Mouse (Mus musculus) hindbrain, embryonic 16.5 days (tissue): ENCODE data around the gene Apc2. TPM values are rescaled to one million over a fixed set of nuclear protein-coding genes. Genes with fewer than 3 reads are reported as not detected.
"Not testable (repeated sequence)": the region's sequence is repeated elsewhere in the genome, so short reads cannot be mapped to it uniquely, and the experiment has no call there.

Source experiments
- ATAC-seq: fragments of 200-750 bp; cut with Nextera tagmentation; 2 replicates; pipeline ENCODE4 v1.8.0; 2017; ENCODE audit warnings: moderate TSS enrichment, moderate library complexity
- H3K27ac ChIP-seq: fragments of 300-500 bp; sonication (generic); 2 replicates; pipeline ENCODE4 v1.5.1; 2014; ENCODE audit warnings: low read depth, mild to moderate bottlenecking, control low read depth, low read length, moderate library complexity
- H3K27me3 ChIP-seq: fragments of 300-500 bp; sonication (generic); replicated peaks from 2 replicates; pipeline ENCODE4 v1.6.1; 2014; ENCODE audit warnings: low read length; ENCODE audit not compliant: control insufficient read depth, insufficient read depth
- H3K36me3 ChIP-seq: fragments of 300-500 bp; sonication (generic); 2 replicates; pipeline ENCODE4 v1.6.1; 2014; ENCODE audit warnings: mild to moderate bottlenecking, low read length, moderate library complexity, mixed read lengths; ENCODE audit not compliant: control insufficient read depth, insufficient read depth
- H3K4me1 ChIP-seq: fragments of 300-500 bp; sonication (generic); 2 replicates; pipeline ENCODE4 v1.6.1; 2014; ENCODE audit warnings: low read depth, low read length; ENCODE audit not compliant: control insufficient read depth, insufficient read depth
- H3K4me2 ChIP-seq: fragments of 300-500 bp; sonication (generic); 2 replicates; pipeline ENCODE4 v1.6.1; 2014; ENCODE audit warnings: mild to moderate bottlenecking, low read length, control low read depth, moderate library complexity
- H3K4me3 ChIP-seq: fragments of 300-500 bp; sonication (generic); 2 replicates; pipeline ENCODE4 v1.5.1; 2014; ENCODE audit warnings: mild to moderate bottlenecking, low read length, control low read depth, moderate library complexity
- H3K9ac ChIP-seq: fragments of 300-500 bp; sonication (generic); 2 replicates; pipeline ENCODE4 v1.6.1; 2014; ENCODE audit warnings: low read depth, mild to moderate bottlenecking, control low read depth, low read length, moderate library complexity
- H3K9me3 ChIP-seq: fragments of 300-500 bp; sonication (generic); 2 replicates; pipeline ENCODE4 v1.6.1; 2014; ENCODE audit warnings: mild to moderate bottlenecking, low read length, moderate library complexity; ENCODE audit not compliant: control insufficient read depth
- WGBS: fragments of 180-500 bp; shearing (Covaris S2); extraction: QIAGEN DNeasy Blood & Tissue Kit; methylation state at CpG from one replicate; pipeline ENCODE4 v1.1.7; 2014; 5-methylcytosine and 5-hydroxymethylcytosine counted together
- polyA plus RNA-seq: library from polyadenylated mRNA; unstranded; fragments of >200 nt; fragmentation: Nextera tagmentation; extraction: Ambion mirVana; gene quantifications from 2 replicates; pipeline ENCODE4 v1.2.1, GENCODE M21; 2015

The Apc2 gene
- polyA plus RNA-seq, 1 experiment from 2014 or later = 139 TPM

GRCm38 (mm10) chr10:80342305-80342748, 46.5 kb downstream of the Apc2 start:
- H3K36me3 ChIP-seq = no peaks in the 10 kb centered on the region
- H3K4me2 ChIP-seq = peak overlapping the region; percentile 68
- H3K27me3 ChIP-seq = peaks cover 63% of the 10 kb centered on the region
- H3K9me3 ChIP-seq = no peaks in the 10 kb centered on the region
- H3K27ac ChIP-seq = no peak overlapping the region
- H3K4me1 ChIP-seq = peaks cover 20% of the 10 kb centered on the region
- no peak overlapping the region for H3K9ac ChIP-seq
- peak overlapping the region; percentile 41 for H3K4me3 ChIP-seq
- peak; percentile 34 for ATAC-seq
- 2% methylated on average over 26 of the region's 26 CpGs for WGBS

GRCm38 (mm10) chr10:80342749-80343424, 47.1 kb downstream of the Apc2 start:
- Histone ChIP-seq H3K9me3 (no peaks in the 10 kb centered on the region), H3K4me1 (peaks cover 20% of the 10 kb centered on the region), H3K4me3 (peak overlapping the region; percentile 41), H3K36me3 (no peaks in the 10 kb centered on the region), H3K9ac (peak overlapping the region; percentile 35), H3K4me2 (peak overlapping the region; percentile 68), H3K27me3 (peaks cover 69% of the 10 kb centered on the region), H3K27ac (no peak overlapping the region)
- WGBS = under 1% methylated on average over 32 of the region's 33 CpGs
- ATAC-seq = peak; percentile 68

- no peaks in the 10 kb centered on the region for H3K9me3 ChIP-seq
- H3K27ac ChIP-seq = no peak overlapping the region
- H3K27me3 ChIP-seq = peaks cover 75% of the 10 kb centered on the region
- H3K4me1 ChIP-seq = peaks cover 20% of the 10 kb centered on the region
- H3K9ac ChIP-seq = peak overlapping the region; percentile 35; the same call in 1 of the 2 replicates
- no peaks in the 10 kb centered on the region for H3K36me3 ChIP-seq
- H3K4me2 ChIP-seq = peak overlapping the region; percentile 68
- peak; percentile 16; the same call in 1 of the 2 replicates for ATAC-seq
- 31% methylated on average over 13 of the region's 13 CpGs for WGBS
- H3K4me3 ChIP-seq = peak overlapping the region; percentile 41
These were observed 47.7 kb downstream of the Apc2 start for GRCm38 (mm10) chr10:80343425-80343895.

GRCm38 (mm10) chr10:80344131-80344661, 48.4 kb downstream of the Apc2 start:
- no peak overlapping the region for H3K4me3 ChIP-seq
- H3K27me3 ChIP-seq = peaks cover 82% of the 10 kb centered on the region
- no peaks in the 10 kb centered on the region for H3K36me3 ChIP-seq
- no peak for ATAC-seq
- H3K4me1 ChIP-seq = peaks cover 20% of the 10 kb centered on the region
- no peak overlapping the region for H3K9ac ChIP-seq
- no peaks in the 10 kb centered on the region for H3K9me3 ChIP-seq
- WGBS = 35% methylated on average over 9 of the region's 9 CpGs
- H3K4me2 ChIP-seq = no peak overlapping the region
- no peak overlapping the region for H3K27ac ChIP-seq

GRCm38 (mm10) chr10:80345122-80345521, 49.3 kb downstream of the Apc2 start:
- no peak for ATAC-seq
- Histone ChIP-seq H3K4me3 (no peak overlapping the region), H3K9me3 (no peaks in the 10 kb centered on the region), H3K27me3 (peaks cover 86% of the 10 kb centered on the region), H3K9ac (no peak overlapping the region), H3K4me2 (no peak overlapping the region), H3K4me1 (peaks cover 20% of the 10 kb centered on the region), H3K27ac (no peak overlapping the region), H3K36me3 (no peaks in the 10 kb centered on the region)
- WGBS = 3% methylated on average over 14 of the region's 16 CpGs

- not testable (repeated sequence) for H3K27ac ChIP-seq, ATAC-seq, H3K9ac ChIP-seq, H3K4me3 ChIP-seq, H3K36me3 ChIP-seq, H3K4me2 ChIP-seq, H3K9me3 ChIP-seq
- H3K27me3 ChIP-seq = peaks cover 81% of the 10 kb centered on the region
- peaks cover 20% of the 10 kb centered on the region for H3K4me1 ChIP-seq
- WGBS = 81% methylated on average over 5 of the region's 6 CpGs
These were observed 50.2 kb downstream of the Apc2 start for GRCm38 (mm10) chr10:80345929-80346328.

GRCm38 (mm10) chr10:80347514-80347967, 51.8 kb downstream of the Apc2 start:
- no peak overlapping the region for H3K27ac ChIP-seq
- H3K4me2 ChIP-seq = peak overlapping the region; percentile 34; the same call in 1 of the 2 replicates
- no peak overlapping the region for H3K4me3 ChIP-seq
- H3K9ac ChIP-seq = no peak overlapping the region
- 12% methylated on average over 17 of the region's 17 CpGs for WGBS
- no peaks in the 10 kb centered on the region for H3K9me3 ChIP-seq
- no peak for ATAC-seq
- peaks cover 12% of the 10 kb centered on the region for H3K4me1 ChIP-seq
- H3K36me3 ChIP-seq = no peaks in the 10 kb centered on the region
- H3K27me3 ChIP-seq = peaks cover 72% of the 10 kb centered on the region

- Histone ChIP-seq H3K4me2 (peak within 1 kb of the TSS; percentile 34), H3K4me3 (peak within 1 kb of the TSS; percentile 19), H3K4me1 (peaks cover 4% of the 10 kb centered on the region), H3K9ac (no peak within 1 kb of the TSS), H3K36me3 (no peaks in the 10 kb centered on the region), H3K27ac (no peak within 1 kb of the TSS), H3K9me3 (no peaks in the 10 kb centered on the region), H3K27me3 (peaks cover 70% of the 10 kb centered on the region)
- ATAC-seq = no peak
- WGBS = 0% methylated on average over 39 of the region's 42 CpGs
These were observed 52.5 kb downstream of the Apc2 start, which contains the start of gene Adamtsl5 for GRCm38 (mm10) chr10:80348244-80348781. Gene Adamtsl5, minus strand, starts transcription at chr10:80348412.

GRCm38 (mm10) chr10:80348981-80349380, 53.2 kb downstream of the Apc2 start:
- WGBS = 14% methylated on average over 26 of the region's 26 CpGs
- H3K27ac ChIP-seq = no peak overlapping the region
- no peak overlapping the region for H3K9ac ChIP-seq
- peaks cover 65% of the 10 kb centered on the region for H3K27me3 ChIP-seq
- no peaks in the 10 kb centered on the region for H3K9me3 ChIP-seq
- H3K4me1 ChIP-seq = no peaks in the 10 kb centered on the region; the same call in 1 of the 2 replicates
- no peak overlapping the region for H3K4me2 ChIP-seq
- ATAC-seq = no peak
- no peak overlapping the region for H3K4me3 ChIP-seq
- no peaks in the 10 kb centered on the region for H3K36me3 ChIP-seq
